Mouse (Mus musculus) hindbrain, embryonic 15.5 days (tissue): Measurements from ENCODE around the gene Hpcal4. TPM values are rescaled to one million over a fixed set of nuclear protein-coding genes. Genes with fewer than 3 reads are reported as not detected.

ENCODE experiments used
- ATAC-seq: fragments of 200-750 bp; cut with Nextera tagmentation; 2 replicates; pipeline ENCODE4 v1.8.0; 2017; ENCODE audit warnings: low read depth, moderate number of reproducible peaks, moderate TSS enrichment; ENCODE audit not compliant: low FRiP score
- H3K27ac ChIP-seq: fragments of 300-500 bp; sonication (generic); replicated peaks from 2 replicates; pipeline ENCODE4 v1.5.1; 2015; ENCODE audit warnings: mild to moderate bottlenecking, inconsistent platforms
- H3K27me3 ChIP-seq: fragments of 300-500 bp; sonication (generic); 2 replicates; pipeline ENCODE4 v1.6.1; 2015; ENCODE audit warnings: control low read depth, inconsistent platforms
- H3K36me3 ChIP-seq: fragments of 300-500 bp; sonication (generic); 2 replicates; pipeline ENCODE4 v1.6.1; 2015; ENCODE audit warnings: control low read depth, inconsistent platforms
- H3K4me1 ChIP-seq: fragments of 300-500 bp; sonication (generic); replicated peaks from 2 replicates; pipeline ENCODE4 v1.6.1; 2015; ENCODE audit warnings: control low read depth, inconsistent platforms
- H3K4me2 ChIP-seq: fragments of 300-500 bp; sonication (generic); 2 replicates; pipeline ENCODE4 v1.6.1; 2015; ENCODE audit warnings: moderate library complexity, mild to moderate bottlenecking, inconsistent platforms
- H3K4me3 ChIP-seq: fragments of 300-500 bp; sonication (generic); 2 replicates; pipeline ENCODE4 v1.5.1; 2015; ENCODE audit warnings: mild to moderate bottlenecking, inconsistent platforms
- H3K9ac ChIP-seq: fragments of 300-500 bp; sonication (generic); 2 replicates; pipeline ENCODE4 v1.6.1; 2015; ENCODE audit warnings: inconsistent platforms
- H3K9me3 ChIP-seq: fragments of 300-500 bp; sonication (generic); 2 replicates; pipeline ENCODE4 v1.6.1; 2016; ENCODE audit warnings: control low read depth, inconsistent platforms
- WGBS: fragments of 180-500 bp; shearing (Covaris S2); methylation state at CpG from one replicate; pipeline ENCODE4 v1.1.7; 2015; 5-methylcytosine and 5-hydroxymethylcytosine counted together
- polyA plus RNA-seq: library from polyadenylated mRNA; unstranded; fragments of >200 nt; fragmentation: Nextera tagmentation; extraction: Ambion mirVana; gene quantifications from 2 replicates; pipeline ENCODE4 v1.2.1, GENCODE M21; 2015

Gene Hpcal4
- polyA plus RNA-seq, 1 experiment from 2014 or later = 40.1 TPM

DNA sequence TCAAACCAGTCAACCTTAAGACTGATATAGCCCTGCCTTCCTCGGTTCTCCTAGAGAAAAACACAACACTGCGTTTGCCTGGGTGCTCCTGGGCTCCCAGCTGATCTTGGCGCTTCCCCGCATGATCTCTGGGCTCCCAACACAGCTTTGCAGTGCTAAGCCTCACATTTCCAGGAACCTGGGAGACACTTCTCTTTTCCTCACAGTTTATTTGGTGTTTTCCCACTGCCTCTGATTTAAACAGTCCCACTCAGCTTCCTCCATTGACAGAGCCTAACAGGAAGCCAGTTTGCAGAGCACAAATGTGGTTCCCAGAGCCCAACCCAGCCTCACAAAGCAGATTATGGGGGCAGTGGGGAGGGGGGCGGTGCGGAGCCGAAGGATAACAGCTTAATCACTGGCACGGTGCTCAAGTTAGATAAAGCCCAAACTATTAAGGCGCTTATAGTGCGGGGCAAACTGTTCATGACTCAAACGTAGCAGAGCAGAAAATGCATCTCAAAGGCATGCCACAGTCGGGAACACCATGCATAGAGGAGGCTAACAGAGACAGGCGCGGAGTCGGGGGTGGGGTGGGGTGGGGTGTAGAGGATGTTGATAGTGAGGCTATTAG is 20.6 kb upstream of the Hpcal4 start:
- 21% methylated on average over 15 of the region's 15 CpGs for WGBS
- no peak overlapping the region for H3K27ac ChIP-seq
- no peaks in the 10 kb centered on the region for H3K27me3 ChIP-seq
- peak overlapping the region; percentile 42 for H3K4me2 ChIP-seq
- H3K9me3 ChIP-seq = no peaks in the 10 kb centered on the region
- H3K36me3 ChIP-seq = no peaks in the 10 kb centered on the region
- H3K4me3 ChIP-seq = no peak overlapping the region
- 0 out of 2 replicates have a peak, but pooled peaks cover 4% of the 10 kb centered on the region for H3K4me1 ChIP-seq
- no peak for ATAC-seq
- H3K9ac ChIP-seq = no peak overlapping the region

DNA sequence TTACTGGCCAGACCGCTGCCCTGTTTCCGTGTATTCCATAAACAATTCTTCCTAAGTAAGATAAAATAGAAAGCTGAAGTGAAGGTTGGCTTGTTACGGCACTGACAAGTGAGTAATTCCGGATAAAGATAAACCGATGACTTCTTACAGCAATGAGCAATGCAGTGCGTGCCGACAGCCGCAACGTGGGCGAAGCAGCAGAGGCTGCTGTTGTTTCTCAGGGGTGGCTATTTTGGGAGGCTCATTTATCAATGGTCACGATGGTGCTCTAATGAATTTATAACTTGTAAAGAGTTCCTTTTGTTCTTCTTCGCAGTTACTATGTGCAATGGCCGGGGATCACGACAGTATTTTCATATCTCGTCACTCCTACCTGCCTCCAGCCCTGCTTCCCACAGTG is 18.9 kb upstream of the Hpcal4 start:
- 88% methylated on average over 15 of the region's 15 CpGs for WGBS
- Histone ChIP-seq H3K9me3 (no peaks in the 10 kb centered on the region), H3K4me2 (no peak overlapping the region), H3K27me3 (no peaks in the 10 kb centered on the region), H3K36me3 (no peaks in the 10 kb centered on the region), H3K9ac (no peak overlapping the region), H3K4me1 (0 out of 2 replicates have a peak, but pooled peaks cover 4% of the 10 kb centered on the region), H3K4me3 (no peak overlapping the region), H3K27ac (no peak overlapping the region)
- ATAC-seq = no peak

- H3K36me3 ChIP-seq = no peaks in the 10 kb centered on the region
Measured at GRCm38 (mm10) chr4:123171811-123172210, 11.2 kb upstream of the Hpcal4 start.

GRCm38 (mm10) chr4:123183239-123184056 is 421 bp downstream of the Hpcal4 start:
- WGBS = 10% methylated on average over 44 of the region's 44 CpGs
- H3K27ac ChIP-seq = peak overlapping the region; percentile 72
- H3K4me2 ChIP-seq = peak overlapping the region; percentile 62
- no peaks in the 10 kb centered on the region for H3K9me3 ChIP-seq
- peak overlapping the region; percentile 60 for H3K9ac ChIP-seq
- peak; percentile 93 for ATAC-seq
- H3K4me3 ChIP-seq = peak overlapping the region; percentile 51
- H3K4me1 ChIP-seq = peaks cover 28% of the 10 kb centered on the region
- peaks cover 14% of the 10 kb centered on the region for H3K27me3 ChIP-seq
- no peaks in the 10 kb centered on the region for H3K36me3 ChIP-seq

More at GRCm38 (mm10) chr4:123171811-123172210, 11.2 kb upstream of the Hpcal4 start:
- Histone ChIP-seq H3K27me3 (no peaks in the 10 kb centered on the region), H3K4me1 (no peaks in the 10 kb centered on the region), H3K27ac (no peak overlapping the region), H3K9ac (no peak overlapping the region), H3K4me3 (no peak overlapping the region), H3K9me3 (no peaks in the 10 kb centered on the region), H3K4me2 (no peak overlapping the region)
- no peak for ATAC-seq

DNA sequence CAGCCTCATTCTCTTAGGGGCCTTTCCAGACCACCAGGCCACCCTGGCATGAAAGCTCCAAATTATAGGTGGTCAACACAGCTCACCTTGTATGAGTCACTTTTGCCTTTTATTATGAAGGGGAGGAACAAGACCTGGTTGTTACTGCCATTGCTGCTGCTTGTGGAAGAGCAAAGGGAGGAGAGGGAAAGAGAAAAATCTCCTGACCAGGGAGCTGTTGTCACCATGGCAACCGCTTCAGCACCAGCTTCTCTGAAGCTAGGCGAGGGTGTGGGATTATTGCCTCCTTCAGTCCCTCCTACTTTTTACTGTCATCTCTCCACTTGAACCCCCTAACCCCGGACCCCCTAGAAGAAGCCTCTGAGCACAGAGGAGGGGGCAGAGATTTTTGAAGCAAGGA is 1.8 kb downstream of the Hpcal4 start:
- H3K9ac ChIP-seq = no peak overlapping the region
- H3K9me3 ChIP-seq = no peaks in the 10 kb centered on the region
- WGBS = 34% methylated on average over 3 of the region's 3 CpGs
- ATAC-seq = no peak
- peak overlapping the region; percentile 62 for H3K4me2 ChIP-seq
- peak overlapping the region; percentile 51 for H3K4me3 ChIP-seq
- 0 out of 2 replicates have a peak, but pooled peaks cover under 1% of the 10 kb centered on the region for H3K36me3 ChIP-seq
- H3K4me1 ChIP-seq = peaks cover 28% of the 10 kb centered on the region
- peak overlapping the region; percentile 72 for H3K27ac ChIP-seq
- peaks cover 14% of the 10 kb centered on the region for H3K27me3 ChIP-seq

DNA sequence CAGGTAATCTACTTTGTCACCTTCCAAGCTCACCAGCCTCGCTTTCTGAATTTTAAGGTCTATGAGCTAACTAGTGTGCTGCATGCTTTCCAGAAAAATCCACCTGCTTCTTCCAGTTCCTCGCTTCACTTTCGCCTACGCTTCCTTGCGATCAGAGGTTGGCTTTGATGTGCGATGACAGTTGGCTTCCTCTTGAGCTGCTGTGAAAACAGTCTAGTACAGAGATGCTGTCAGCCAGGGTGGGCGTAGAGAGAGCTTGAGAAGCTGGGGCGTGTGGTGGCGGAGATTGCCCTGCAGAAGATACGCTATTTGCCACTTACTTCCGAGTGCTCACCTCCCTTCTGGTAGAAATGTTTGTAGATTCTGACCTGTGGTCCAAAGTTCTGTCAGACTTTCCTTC is 9.3 kb downstream of the Hpcal4 start:
- H3K27ac ChIP-seq = no peak overlapping the region
- no peak overlapping the region for H3K9ac ChIP-seq
- H3K4me1 ChIP-seq = no peaks in the 10 kb centered on the region
- no peak overlapping the region for H3K4me3 ChIP-seq
- no peaks in the 10 kb centered on the region for H3K9me3 ChIP-seq
- ATAC-seq = no peak
- 89% methylated on average over 11 of the region's 11 CpGs for WGBS
- H3K36me3 ChIP-seq = peaks cover 18% of the 10 kb centered on the region
- no peaks in the 10 kb centered on the region for H3K27me3 ChIP-seq
- H3K4me2 ChIP-seq = no peak overlapping the region

- WGBS = 87% methylated on average over 11 of the region's 11 CpGs
- Histone ChIP-seq H3K9me3 (no peaks in the 10 kb centered on the region), H3K4me3 (no peak overlapping the region), H3K27ac (no peak overlapping the region), H3K27me3 (0 out of 2 replicates have a peak, but pooled peaks cover 3% of the 10 kb centered on the region), H3K4me1 (no peaks in the 10 kb centered on the region), H3K36me3 (peaks cover 18% of the 10 kb centered on the region), H3K9ac (no peak overlapping the region), H3K4me2 (no peak overlapping the region)
- no peak for ATAC-seq
Measured at GRCm38 (mm10) chr4:123193791-123194190, 10.8 kb downstream of the Hpcal4 start.

DNA sequence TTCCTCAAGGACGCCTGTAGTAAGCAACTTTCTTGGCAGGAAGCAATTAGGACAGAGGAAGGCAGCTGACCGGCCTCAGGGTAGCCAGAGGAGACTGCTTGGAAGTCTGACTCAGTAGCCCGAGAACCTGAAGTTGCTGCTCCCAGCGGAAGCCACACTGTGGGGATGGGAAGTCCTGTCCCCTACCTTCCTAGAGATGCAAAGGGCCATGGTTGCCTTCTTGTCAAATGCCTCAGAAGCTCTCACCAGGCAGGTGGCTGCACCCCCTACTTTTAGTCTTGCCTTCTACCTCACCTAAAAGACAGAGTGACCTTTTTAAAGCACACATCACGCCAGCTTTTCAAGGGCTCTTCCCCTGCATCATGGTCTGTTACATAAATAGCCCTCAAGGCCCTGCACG is 13.7 kb downstream of the Hpcal4 start:
- H3K27ac ChIP-seq = no peak overlapping the region
- H3K4me2 ChIP-seq = no peak overlapping the region
- no peaks in the 10 kb centered on the region for H3K9me3 ChIP-seq
- 0 out of 2 replicates have a peak, but pooled peaks cover 3% of the 10 kb centered on the region for H3K36me3 ChIP-seq
- no peak overlapping the region for H3K4me3 ChIP-seq
- no peak for ATAC-seq
- WGBS = 75% methylated on average over 6 of the region's 6 CpGs
- H3K4me1 ChIP-seq = peaks cover 10% of the 10 kb centered on the region
- H3K27me3 ChIP-seq = peaks cover 10% of the 10 kb centered on the region; the same call in 1 of the 2 replicates
- no peak overlapping the region for H3K9ac ChIP-seq

GRCm38 (mm10) chr4:123200771-123201185 is 17.8 kb downstream of the Hpcal4 start:
- Histone ChIP-seq H3K36me3 (no peaks in the 10 kb centered on the region), H3K4me2 (peak overlapping the region; percentile 87), H3K9me3 (no peaks in the 10 kb centered on the region), H3K9ac (peak overlapping the region; percentile 43), H3K4me3 (peak overlapping the region; percentile 43), H3K27ac (no peak overlapping the region), H3K27me3 (peaks cover 18% of the 10 kb centered on the region; the same call in 1 of the 2 replicates), H3K4me1 (peaks cover 15% of the 10 kb centered on the region)
- peak; percentile 55; the same call in 1 of the 2 replicates for ATAC-seq
- 3% methylated on average over 15 of the region's 15 CpGs for WGBS

GRCm38 (mm10) chr4:123201186-123202093 is 18.4 kb downstream of the Hpcal4 start, which contains the start of gene Nt5c1a:
Gene Nt5c1a (plus strand): TSS chr4:123201504.
- H3K27me3 ChIP-seq = peaks cover 18% of the 10 kb centered on the region; the same call in 1 of the 2 replicates
- H3K9ac ChIP-seq = peak within 1 kb of the TSS; percentile 43
- peak within 1 kb of the TSS; percentile 87 for H3K4me2 ChIP-seq
- no peaks in the 10 kb centered on the region for H3K9me3 ChIP-seq
- ATAC-seq = peak; percentile 50; the same call in 1 of the 2 replicates
- H3K4me1 ChIP-seq = peaks cover 15% of the 10 kb centered on the region
- H3K27ac ChIP-seq = no peak within 1 kb of the TSS
- peak within 1 kb of the TSS; percentile 43 for H3K4me3 ChIP-seq
- no peaks in the 10 kb centered on the region for H3K36me3 ChIP-seq
- WGBS = 2% methylated on average over 49 of the region's 58 CpGs

DNA sequence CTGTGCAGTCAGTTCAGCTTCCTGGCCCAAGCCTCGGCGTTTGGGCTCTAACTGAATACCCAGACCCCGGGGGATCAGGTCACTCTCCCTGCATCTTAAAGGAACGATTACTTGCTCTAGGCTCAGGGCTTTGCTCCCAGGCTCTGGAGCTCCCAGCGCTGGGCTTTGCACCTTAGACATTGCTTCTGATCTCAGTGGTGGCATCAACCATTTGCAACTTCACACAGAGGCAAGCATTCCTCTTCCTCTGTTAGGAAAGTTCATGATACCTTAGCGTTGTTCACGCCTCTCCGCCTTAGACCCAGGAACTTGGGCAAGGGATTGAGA is 19.0 kb downstream of the Hpcal4 start:
- H3K36me3 ChIP-seq = no peaks in the 10 kb centered on the region
- H3K27me3 ChIP-seq = peaks cover 18% of the 10 kb centered on the region; the same call in 1 of the 2 replicates

More for the DNA sequence above, 19.0 kb downstream of the Hpcal4 start:
- H3K9ac ChIP-seq = no peak overlapping the region
- WGBS = 15% methylated on average over 8 of the region's 8 CpGs
- peak overlapping the region; percentile 43; the same call in 1 of the 2 replicates for H3K4me3 ChIP-seq
- ATAC-seq = no peak
- H3K4me2 ChIP-seq = peak overlapping the region; percentile 87
- no peak overlapping the region for H3K27ac ChIP-seq
- peaks cover 15% of the 10 kb centered on the region for H3K4me1 ChIP-seq
- no peaks in the 10 kb centered on the region for H3K9me3 ChIP-seq
